Mouse (Mus musculus) intestine, embryonic 15.5 days (tissue): ENCODE results near the gene Trim69. TPM values are rescaled to one million over a fixed set of nuclear protein-coding genes. Genes with fewer than 3 reads are reported as not detected.

Experiments used
- ATAC-seq: fragments of 200-750 bp; cut with Nextera tagmentation; 2 replicates; pipeline ENCODE4 v1.8.0; 2017; ENCODE audit warnings: moderate TSS enrichment, moderate library complexity
- H3K27ac ChIP-seq: fragments of 300-500 bp; sonication (generic); 2 replicates; pipeline ENCODE4 v1.5.1; 2015; ENCODE audit warnings: mild to moderate bottlenecking, inconsistent platforms
- H3K27me3 ChIP-seq: fragments of 300-500 bp; sonication (generic); replicated peaks from 2 replicates; pipeline ENCODE4 v1.6.1; 2015; ENCODE audit warnings: inconsistent platforms
- H3K36me3 ChIP-seq: fragments of 300-500 bp; sonication (generic); 2 replicates; pipeline ENCODE4 v1.6.1; 2015; ENCODE audit warnings: inconsistent platforms
- H3K4me1 ChIP-seq: fragments of 300-500 bp; sonication (generic); replicated peaks from 2 replicates; pipeline ENCODE4 v1.6.1; 2015; ENCODE audit warnings: inconsistent platforms
- H3K4me2 ChIP-seq: fragments of 300-500 bp; sonication (generic); replicated peaks from 2 replicates; pipeline ENCODE4 v1.6.1; 2015; ENCODE audit warnings: mild to moderate bottlenecking, inconsistent platforms
- H3K4me3 ChIP-seq: fragments of 300-500 bp; sonication (generic); replicated peaks from 2 replicates; pipeline ENCODE4 v1.5.1; 2015; ENCODE audit warnings: inconsistent platforms
- H3K9ac ChIP-seq: fragments of 300-500 bp; sonication (generic); 2 replicates; pipeline ENCODE4 v1.6.1; 2015; ENCODE audit warnings: inconsistent platforms
- H3K9me3 ChIP-seq: fragments of 300-500 bp; sonication (generic); 2 replicates; pipeline ENCODE4 v1.6.1; 2016; ENCODE audit warnings: inconsistent platforms
- WGBS: fragments of 180-500 bp; shearing (Covaris S2); methylation state at CpG from one replicate; pipeline ENCODE4 v1.1.7; 2015; 5-methylcytosine and 5-hydroxymethylcytosine counted together
- polyA plus RNA-seq: library from polyadenylated mRNA; unstranded; fragments of >200 nt; fragmentation: Nextera tagmentation; extraction: Ambion mirVana; gene quantifications from 2 replicates; pipeline ENCODE4 v1.2.1, GENCODE M21; 2015

The Trim69 gene
- polyA plus RNA-seq, 1 experiment from 2014 or later: not detected

- H3K36me3 ChIP-seq: no peaks in the 10 kb centered on the region
- no peaks in the 10 kb centered on the region for H3K27me3 ChIP-seq
- 97% methylated on average over 3 of the region's 3 CpGs for WGBS
- H3K4me3 ChIP-seq: no peak overlapping the region
- H3K9ac ChIP-seq: no peak overlapping the region
- no peaks in the 10 kb centered on the region for H3K9me3 ChIP-seq
- ATAC-seq: no peak
- H3K4me1 ChIP-seq: no peaks in the 10 kb centered on the region
- no peak overlapping the region for H3K4me2 ChIP-seq
- H3K27ac ChIP-seq: no peak overlapping the region
Measured at GRCm38 (mm10) chr2:122143111-122143510, 17.4 kb upstream of the Trim69 start.

GRCm38 (mm10) chr2:122145756-122146155 is 14.7 kb upstream of the Trim69 start:
- no peaks in the 10 kb centered on the region for H3K4me1 ChIP-seq
- H3K4me3 ChIP-seq: no peak overlapping the region
- WGBS: 72% methylated on average over 4 of the region's 4 CpGs
- ATAC-seq: no peak
- H3K9me3 ChIP-seq: no peaks in the 10 kb centered on the region
- no peak overlapping the region for H3K9ac ChIP-seq
- no peak overlapping the region for H3K27ac ChIP-seq
- H3K4me2 ChIP-seq: no peak overlapping the region
- H3K27me3 ChIP-seq: no peaks in the 10 kb centered on the region
- no peaks in the 10 kb centered on the region for H3K36me3 ChIP-seq

- H3K4me2 ChIP-seq: no peak overlapping the region
- H3K27ac ChIP-seq: no peak overlapping the region
Measured at GRCm38 (mm10) chr2:122146687-122147086, 13.8 kb upstream of the Trim69 start.

GRCm38 (mm10) chr2:122147508-122148241 is 12.8 kb upstream of the Trim69 start, which contains the start of gene B2m:
TSS of gene B2m (plus strand) at chr2:122147686.
- H3K27ac ChIP-seq: peak within 1 kb of the TSS; percentile 78
- peak within 1 kb of the TSS; percentile 66 for H3K4me2 ChIP-seq
- no peaks in the 10 kb centered on the region for H3K27me3 ChIP-seq
- H3K4me1 ChIP-seq: no peaks in the 10 kb centered on the region
- H3K9me3 ChIP-seq: no peaks in the 10 kb centered on the region
- no peaks in the 10 kb centered on the region for H3K36me3 ChIP-seq
- H3K9ac ChIP-seq: peak within 1 kb of the TSS; percentile 78
- peak within 1 kb of the TSS; percentile 62 for H3K4me3 ChIP-seq
- peak; percentile 98 for ATAC-seq
- under 1% methylated on average over 40 of the region's 40 CpGs for WGBS

More at GRCm38 (mm10) chr2:122146687-122147086, 13.8 kb upstream of the Trim69 start:
- Histone ChIP-seq H3K4me3 (no peak overlapping the region), H3K27me3 (no peaks in the 10 kb centered on the region), H3K9me3 (no peaks in the 10 kb centered on the region), H3K9ac (no peak overlapping the region), H3K36me3 (no peaks in the 10 kb centered on the region), H3K4me1 (no peaks in the 10 kb centered on the region)
- ATAC-seq: no peak
- 69% methylated on average over 6 of the region's 6 CpGs for WGBS

GRCm38 (mm10) chr2:122148242-122148917 is 12.1 kb upstream of the Trim69 start:
- peak overlapping the region; percentile 78 for H3K9ac ChIP-seq
- H3K4me3 ChIP-seq: peak overlapping the region; percentile 62
- no peaks in the 10 kb centered on the region for H3K27me3 ChIP-seq
- WGBS: 22% methylated on average over 18 of the region's 18 CpGs
- H3K27ac ChIP-seq: peak overlapping the region; percentile 78; the same call in 1 of the 2 replicates
- H3K9me3 ChIP-seq: no peaks in the 10 kb centered on the region
- H3K36me3 ChIP-seq: no peaks in the 10 kb centered on the region
- H3K4me1 ChIP-seq: no peaks in the 10 kb centered on the region
- peak overlapping the region; percentile 66 for H3K4me2 ChIP-seq
- peak; percentile 58 for ATAC-seq

- Histone ChIP-seq H3K4me1 (no peaks in the 10 kb centered on the region), H3K4me3 (0 out of 2 replicates have a peak overlapping the region, but pooled peaks have one; percentile 62), H3K27ac (no peak overlapping the region), H3K36me3 (no peaks in the 10 kb centered on the region), H3K27me3 (no peaks in the 10 kb centered on the region), H3K9me3 (no peaks in the 10 kb centered on the region), H3K4me2 (peak overlapping the region; percentile 66; the same call in 1 of the 2 replicates), H3K9ac (no peak overlapping the region)
- 87% methylated on average over 6 of the region's 6 CpGs for WGBS
- ATAC-seq: no peak
Measured at GRCm38 (mm10) chr2:122149316-122149715, 11.2 kb upstream of the Trim69 start.

- Histone ChIP-seq H3K9me3 (no peaks in the 10 kb centered on the region), H3K4me3 (no peak overlapping the region), H3K4me1 (no peaks in the 10 kb centered on the region), H3K27me3 (no peaks in the 10 kb centered on the region), H3K9ac (no peak overlapping the region), H3K4me2 (no peak overlapping the region), H3K36me3 (no peaks in the 10 kb centered on the region), H3K27ac (no peak overlapping the region)
- WGBS: 89% methylated on average over 3 of the region's 3 CpGs
- no peak for ATAC-seq
Measured at GRCm38 (mm10) chr2:122149716-122150115, 10.8 kb upstream of the Trim69 start.

GRCm38 (mm10) chr2:122151221-122151620 is 9.3 kb upstream of the Trim69 start:
- Histone ChIP-seq H3K4me1 (no peaks in the 10 kb centered on the region), H3K9me3 (no peaks in the 10 kb centered on the region), H3K36me3 (no peaks in the 10 kb centered on the region), H3K27ac (no peak overlapping the region), H3K9ac (no peak overlapping the region), H3K4me2 (no peak overlapping the region), H3K4me3 (no peak overlapping the region), H3K27me3 (no peaks in the 10 kb centered on the region)
- no peak for ATAC-seq
- WGBS: 95% methylated on average over 1 of the region's 1 CpGs

GRCm38 (mm10) chr2:122152850-122153249 is 7.7 kb upstream of the Trim69 start:
- no peaks in the 10 kb centered on the region for H3K27me3 ChIP-seq
- H3K9me3 ChIP-seq: no peaks in the 10 kb centered on the region; the same call in 1 of the 2 replicates
- H3K9ac ChIP-seq: no peak overlapping the region
- no peak overlapping the region for H3K27ac ChIP-seq
- no peaks in the 10 kb centered on the region for H3K4me1 ChIP-seq
- no peak for ATAC-seq
- no peak overlapping the region for H3K4me2 ChIP-seq
- H3K36me3 ChIP-seq: no peaks in the 10 kb centered on the region
- WGBS: 83% methylated on average over 3 of the region's 3 CpGs
- no peak overlapping the region for H3K4me3 ChIP-seq

- Histone ChIP-seq H3K4me2 (no peak overlapping the region), H3K9me3 (no peaks in the 10 kb centered on the region; the same call in 1 of the 2 replicates), H3K4me1 (peaks cover 3% of the 10 kb centered on the region; the same call in 1 of the 2 replicates), H3K9ac (no peak overlapping the region), H3K27ac (no peak overlapping the region), H3K36me3 (no peaks in the 10 kb centered on the region), H3K4me3 (no peak overlapping the region), H3K27me3 (no peaks in the 10 kb centered on the region)
- no peak for ATAC-seq
- WGBS: 89% methylated on average over 7 of the region's 7 CpGs
Measured at GRCm38 (mm10) chr2:122153681-122154365, 6.7 kb upstream of the Trim69 start.

- H3K9ac ChIP-seq: no peak overlapping the region
- no peak for ATAC-seq
- H3K27ac ChIP-seq: no peak overlapping the region
- no peaks in the 10 kb centered on the region for H3K36me3 ChIP-seq
- H3K27me3 ChIP-seq: no peaks in the 10 kb centered on the region
- 92% methylated on average over 2 of the region's 2 CpGs for WGBS
- no peaks in the 10 kb centered on the region; the same call in 1 of the 2 replicates for H3K9me3 ChIP-seq
- H3K4me1 ChIP-seq: peaks cover 6% of the 10 kb centered on the region; the same call in 1 of the 2 replicates
- no peak overlapping the region for H3K4me3 ChIP-seq
- no peak overlapping the region for H3K4me2 ChIP-seq
Measured at GRCm38 (mm10) chr2:122154479-122154878, 6.0 kb upstream of the Trim69 start.

- 83% methylated on average over 2 of the region's 2 CpGs for WGBS
- H3K27me3 ChIP-seq: no peaks in the 10 kb centered on the region
- no peak overlapping the region for H3K9ac ChIP-seq
- no peaks in the 10 kb centered on the region for H3K36me3 ChIP-seq
- no peak overlapping the region for H3K27ac ChIP-seq
- H3K9me3 ChIP-seq: no peaks in the 10 kb centered on the region; the same call in 1 of the 2 replicates
- H3K4me2 ChIP-seq: no peak overlapping the region
- H3K4me3 ChIP-seq: no peak overlapping the region
- H3K4me1 ChIP-seq: peaks cover 6% of the 10 kb centered on the region; the same call in 1 of the 2 replicates
- ATAC-seq: no peak
Measured at GRCm38 (mm10) chr2:122155292-122155691, 5.2 kb upstream of the Trim69 start.
